Mouse (Mus musculus): ENCODE data around the gene Serinc5. TPM values are rescaled to one million over a fixed set of nuclear protein-coding genes. Genes with fewer than 3 reads are reported as not detected.
A peak's percentile ranks its signal among the peaks of the same experiment; 100 is the strongest.

Gene Serinc5
- polyA plus RNA-seq, 1 experiment from 2014 or later, result 12.4 TPM

- no peak overlapping the region for H3K4me2 ChIP-seq (replicated peaks)
- no peaks in the 10 kb centered on the region for H3K27me3 ChIP-seq
- H3K9ac ChIP-seq, result no peak overlapping the region
- 59% methylated on average over 1 of the region's 1 CpGs for WGBS
- ATAC-seq (ENCODE audit: insufficient number of reproducible peaks, insufficient read depth, low FRiP score, low TSS enrichment), result no peak
- 0 out of 2 replicates have a peak, but pooled peaks cover 11% of the 10 kb centered on the region for H3K36me3 ChIP-seq
- H3K27ac ChIP-seq, result no peak overlapping the region
- H3K9me3 ChIP-seq, result no peaks in the 10 kb centered on the region
- H3K4me3 ChIP-seq, result no peak overlapping the region
- H3K4me1 ChIP-seq, result 0 out of 2 replicates have a peak, but pooled peaks cover 2% of the 10 kb centered on the region
Measured at GRCm38 (mm10) chr13:92708466-92708865, 97.6 kb downstream of the Serinc5 start.

DNA sequence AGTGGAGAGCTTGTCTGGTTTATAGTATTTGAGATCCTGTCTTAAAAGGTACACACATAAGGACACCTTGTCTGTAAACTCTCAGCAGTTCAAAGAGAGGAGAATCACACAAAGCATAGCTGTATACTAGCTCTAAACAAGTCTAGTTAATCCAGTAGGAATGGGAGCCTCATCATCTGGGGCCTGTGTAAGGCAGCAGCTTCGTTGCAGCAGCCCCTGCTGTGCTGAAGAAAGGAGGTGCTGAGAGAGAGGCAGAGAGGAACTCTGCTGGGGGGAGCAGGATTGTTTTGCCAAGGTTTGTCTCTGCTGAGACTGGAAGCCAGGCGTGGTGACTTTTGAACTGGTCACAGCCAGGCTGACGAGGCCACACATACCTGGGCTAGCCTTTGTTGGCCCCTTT lies 98.6 kb downstream of the Serinc5 start:
- Histone ChIP-seq H3K9ac (no peak overlapping the region), H3K4me2 (replicated peaks) (no peak overlapping the region), H3K27ac (peak overlapping the region; percentile 30; the same call in 1 of the 2 replicates), H3K9me3 (no peaks in the 10 kb centered on the region), H3K27me3 (no peaks in the 10 kb centered on the region), H3K4me1 (no peaks in the 10 kb centered on the region), H3K36me3 (0 out of 2 replicates have a peak, but pooled peaks cover 11% of the 10 kb centered on the region), H3K4me3 (no peak overlapping the region)
- 28% methylated on average over 3 of the region's 3 CpGs for WGBS
- no peak for ATAC-seq (ENCODE audit: insufficient number of reproducible peaks, insufficient read depth, low FRiP score, low TSS enrichment)

DNA sequence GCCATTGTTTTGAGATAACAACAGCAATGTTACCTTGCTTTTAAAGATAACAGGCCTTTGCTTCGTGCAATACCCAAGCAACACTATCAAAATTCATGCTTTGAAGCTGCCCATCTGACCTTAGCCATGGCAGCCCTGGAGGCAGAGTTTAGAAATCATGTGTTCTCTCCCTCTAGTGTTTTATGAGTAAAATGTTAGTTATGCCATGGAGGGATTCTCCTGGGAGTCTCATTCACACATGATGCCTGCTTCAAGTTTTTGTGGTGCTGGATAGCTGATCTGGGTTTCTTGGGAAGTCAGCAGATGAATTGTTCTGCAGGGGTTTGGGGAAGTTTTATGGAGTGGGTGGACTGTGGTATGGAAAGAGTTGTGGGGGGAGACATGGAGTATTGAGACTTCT lies 99.5 kb downstream of the Serinc5 start:
- Histone ChIP-seq H3K36me3 (0 out of 2 replicates have a peak, but pooled peaks cover 11% of the 10 kb centered on the region), H3K9me3 (no peaks in the 10 kb centered on the region), H3K4me2 (replicated peaks) (no peak overlapping the region), H3K9ac (no peak overlapping the region), H3K27ac (no peak overlapping the region), H3K4me3 (no peak overlapping the region), H3K27me3 (no peaks in the 10 kb centered on the region), H3K4me1 (no peaks in the 10 kb centered on the region)
- ATAC-seq (ENCODE audit: insufficient number of reproducible peaks, insufficient read depth, low FRiP score, low TSS enrichment), result no peak
- 67% methylated on average over 1 of the region's 1 CpGs for WGBS

- no peaks in the 10 kb centered on the region for H3K9me3 ChIP-seq
- ATAC-seq (ENCODE audit: insufficient number of reproducible peaks, insufficient read depth, low FRiP score, low TSS enrichment), result no peak
- no peak overlapping the region for H3K4me2 ChIP-seq (replicated peaks)
- WGBS, result 95% methylated on average over 1 of the region's 1 CpGs
- no peaks in the 10 kb centered on the region for H3K27me3 ChIP-seq
- no peak overlapping the region for H3K27ac ChIP-seq
- no peak overlapping the region for H3K9ac ChIP-seq
- no peak overlapping the region for H3K4me3 ChIP-seq
- no peaks in the 10 kb centered on the region for H3K4me1 ChIP-seq
- H3K36me3 ChIP-seq, result 0 out of 2 replicates have a peak, but pooled peaks cover 11% of the 10 kb centered on the region
Measured at GRCm38 (mm10) chr13:92711821-92712220, 100.9 kb downstream of the Serinc5 start.

DNA sequence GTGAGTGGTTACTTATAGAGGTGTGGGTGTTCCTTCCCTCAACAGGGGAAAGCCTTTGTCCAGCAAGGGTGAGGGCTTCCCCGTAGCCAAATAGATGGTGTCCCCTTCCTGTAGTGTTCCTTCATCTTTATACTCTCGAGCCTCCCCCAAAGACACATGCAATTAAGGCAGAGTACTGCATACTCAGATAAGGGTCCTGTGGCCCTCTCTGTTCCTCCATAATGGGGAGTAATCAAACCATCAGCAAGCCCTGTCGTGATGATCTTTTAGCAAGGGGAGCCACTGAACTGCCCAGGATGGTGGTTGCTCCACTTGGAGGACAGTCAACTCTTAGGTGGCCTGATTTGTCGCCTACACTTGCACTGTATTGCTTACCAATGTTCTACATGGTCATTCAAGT lies 101.7 kb downstream of the Serinc5 start:
- H3K4me2 ChIP-seq (replicated peaks), result no peak overlapping the region
- no peaks in the 10 kb centered on the region for H3K4me1 ChIP-seq
- no peak overlapping the region for H3K4me3 ChIP-seq
- H3K9me3 ChIP-seq, result no peaks in the 10 kb centered on the region
- no peaks in the 10 kb centered on the region for H3K27me3 ChIP-seq
- no peak for ATAC-seq (ENCODE audit: insufficient number of reproducible peaks, insufficient read depth, low FRiP score, low TSS enrichment)
- no peak overlapping the region for H3K9ac ChIP-seq
- H3K36me3 ChIP-seq, result 0 out of 2 replicates have a peak, but pooled peaks cover 11% of the 10 kb centered on the region
- no peak overlapping the region for H3K27ac ChIP-seq
- 92% methylated on average over 4 of the region's 4 CpGs for WGBS

- no peak overlapping the region for H3K27ac ChIP-seq
- H3K4me1 ChIP-seq, result no peaks in the 10 kb centered on the region
- no peak overlapping the region for H3K4me2 ChIP-seq (replicated peaks)
- WGBS, result 92% methylated on average over 3 of the region's 3 CpGs
- ATAC-seq (ENCODE audit: insufficient number of reproducible peaks, insufficient read depth, low FRiP score, low TSS enrichment), result no peak
- no peaks in the 10 kb centered on the region for H3K36me3 ChIP-seq
- no peak overlapping the region for H3K4me3 ChIP-seq
- no peaks in the 10 kb centered on the region for H3K27me3 ChIP-seq
- no peaks in the 10 kb centered on the region for H3K9me3 ChIP-seq
- no peak overlapping the region for H3K9ac ChIP-seq
Measured at GRCm38 (mm10) chr13:92717851-92718665, 107.2 kb downstream of the Serinc5 start.

DNA sequence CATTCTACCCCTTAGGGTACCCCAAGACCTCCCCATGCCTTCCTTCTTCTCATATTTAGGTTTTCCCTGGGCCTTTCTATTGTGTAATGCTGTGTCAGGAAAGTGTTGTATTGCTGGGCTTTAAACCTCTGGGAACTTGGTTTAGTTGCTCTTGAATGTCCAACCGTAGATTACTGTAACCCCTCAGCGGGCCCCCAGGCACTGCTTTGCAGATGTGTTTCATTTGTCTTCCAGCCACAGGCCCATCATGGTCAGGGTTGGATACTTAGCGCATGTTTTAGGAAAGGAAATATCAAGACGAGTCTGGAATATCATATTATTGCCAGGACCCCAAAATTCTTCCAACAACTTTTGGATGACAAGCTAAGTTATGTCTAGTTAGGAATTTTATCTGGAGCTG lies 110.1 kb downstream of the Serinc5 start:
- Histone ChIP-seq H3K4me1 (no peaks in the 10 kb centered on the region), H3K27me3 (no peaks in the 10 kb centered on the region), H3K4me2 (replicated peaks) (no peak overlapping the region), H3K9me3 (no peaks in the 10 kb centered on the region), H3K9ac (no peak overlapping the region), H3K27ac (no peak overlapping the region), H3K4me3 (no peak overlapping the region), H3K36me3 (no peaks in the 10 kb centered on the region)
- 64% methylated on average over 4 of the region's 4 CpGs for WGBS
- no peak for ATAC-seq (ENCODE audit: insufficient number of reproducible peaks, insufficient read depth, low FRiP score, low TSS enrichment)

DNA sequence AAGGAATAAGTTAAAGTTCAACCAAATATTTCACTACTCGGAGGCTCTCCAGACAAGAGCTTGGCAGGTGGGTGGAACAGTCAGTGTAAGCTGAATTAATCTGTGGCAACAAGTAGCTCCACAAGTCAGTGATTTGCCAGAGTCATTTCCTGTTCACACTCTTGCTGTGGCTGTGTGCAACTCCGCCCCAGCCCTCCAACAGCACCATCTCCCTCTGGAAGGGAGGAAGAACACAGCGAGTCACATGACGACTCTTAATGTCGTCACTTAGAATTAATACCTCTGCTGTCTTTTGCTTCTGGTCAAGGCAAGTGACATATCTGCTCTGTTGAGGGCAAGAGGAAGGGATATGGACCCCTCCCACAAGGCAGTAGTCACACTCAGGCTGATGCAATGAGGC lies 111.5 kb downstream of the Serinc5 start:
- WGBS, result 74% methylated on average over 5 of the region's 5 CpGs
- Histone ChIP-seq H3K27ac (no peak overlapping the region), H3K36me3 (no peaks in the 10 kb centered on the region), H3K4me3 (no peak overlapping the region), H3K27me3 (no peaks in the 10 kb centered on the region), H3K4me1 (no peaks in the 10 kb centered on the region), H3K9ac (no peak overlapping the region), H3K4me2 (replicated peaks) (no peak overlapping the region), H3K9me3 (no peaks in the 10 kb centered on the region)
- ATAC-seq (ENCODE audit: insufficient number of reproducible peaks, insufficient read depth, low FRiP score, low TSS enrichment), result no peak

GRCm38 (mm10) chr13:92729811-92730210 lies 118.9 kb downstream of the Serinc5 start:
- Histone ChIP-seq H3K4me3 (no peak overlapping the region), H3K27ac (no peak overlapping the region), H3K36me3 (no peaks in the 10 kb centered on the region), H3K4me1 (no peaks in the 10 kb centered on the region), H3K4me2 (replicated peaks) (no peak overlapping the region), H3K9me3 (no peaks in the 10 kb centered on the region), H3K27me3 (no peaks in the 10 kb centered on the region), H3K9ac (no peak overlapping the region)
- ATAC-seq (ENCODE audit: insufficient number of reproducible peaks, insufficient read depth, low FRiP score, low TSS enrichment), result no peak
- 57% methylated on average over 13 of the region's 13 CpGs for WGBS

GRCm38 (mm10) chr13:92731811-92732210 lies 120.9 kb downstream of the Serinc5 start:
- H3K4me1 ChIP-seq, result no peaks in the 10 kb centered on the region
- WGBS, result 80% methylated on average over 6 of the region's 6 CpGs
- no peak overlapping the region for H3K4me2 ChIP-seq (replicated peaks)
- ATAC-seq (ENCODE audit: insufficient number of reproducible peaks, insufficient read depth, low FRiP score, low TSS enrichment), result no peak
- no peak overlapping the region for H3K4me3 ChIP-seq
- no peak overlapping the region for H3K27ac ChIP-seq
- H3K9ac ChIP-seq, result no peak overlapping the region
- H3K36me3 ChIP-seq, result no peaks in the 10 kb centered on the region
- no peaks in the 10 kb centered on the region for H3K27me3 ChIP-seq
- H3K9me3 ChIP-seq, result no peaks in the 10 kb centered on the region

DNA sequence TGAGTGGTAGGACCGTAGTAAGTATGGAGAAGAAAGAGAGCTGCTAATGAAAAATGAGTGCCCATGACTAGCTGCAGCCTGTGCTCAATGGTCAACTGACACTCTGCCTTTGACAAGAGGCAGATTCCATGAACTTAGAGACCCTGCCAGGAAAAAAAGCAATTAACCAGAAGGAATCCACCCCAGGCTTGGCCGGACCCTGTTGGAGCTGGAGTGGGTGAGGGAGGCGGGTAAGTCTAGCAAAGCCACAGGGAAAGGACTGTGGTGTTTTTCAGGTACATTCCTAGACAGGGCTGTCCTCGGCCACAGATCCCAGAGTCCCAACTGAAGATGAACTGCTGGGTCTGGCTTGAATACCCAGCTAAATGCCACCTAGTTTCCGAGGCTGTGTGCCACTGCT lies 121.9 kb downstream of the Serinc5 start:
- H3K9me3 ChIP-seq, result no peaks in the 10 kb centered on the region
- WGBS, result 77% methylated on average over 5 of the region's 5 CpGs
- no peak overlapping the region for H3K9ac ChIP-seq
- no peaks in the 10 kb centered on the region for H3K4me1 ChIP-seq
- no peak overlapping the region for H3K27ac ChIP-seq
- H3K27me3 ChIP-seq, result no peaks in the 10 kb centered on the region
- H3K36me3 ChIP-seq, result no peaks in the 10 kb centered on the region
- H3K4me3 ChIP-seq, result no peak overlapping the region
- ATAC-seq (ENCODE audit: insufficient number of reproducible peaks, insufficient read depth, low FRiP score, low TSS enrichment), result no peak
- no peak overlapping the region for H3K4me2 ChIP-seq (replicated peaks)

DNA sequence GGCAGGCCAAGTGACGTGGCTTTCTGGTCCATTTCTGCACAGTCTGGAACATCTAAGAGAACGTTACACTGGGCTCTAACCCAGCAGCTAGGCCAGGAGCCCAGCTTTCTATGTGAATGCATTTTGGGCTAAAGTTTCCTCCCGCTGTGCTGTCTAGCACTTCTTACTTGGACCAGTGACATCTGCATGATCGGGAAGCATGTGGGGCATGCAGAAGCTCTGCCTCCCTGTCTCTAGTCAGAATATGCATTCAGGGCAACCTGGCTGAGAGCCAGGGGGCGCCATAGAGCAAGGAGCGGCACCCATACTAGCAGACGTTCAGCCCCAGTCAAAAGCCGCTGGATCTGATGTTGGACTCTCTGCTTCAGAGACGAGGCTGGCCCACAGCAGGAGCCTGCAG lies 122.4 kb downstream of the Serinc5 start:
- H3K4me2 ChIP-seq (replicated peaks), result no peak overlapping the region
- no peak overlapping the region for H3K27ac ChIP-seq
- H3K9ac ChIP-seq, result no peak overlapping the region
- H3K9me3 ChIP-seq, result no peaks in the 10 kb centered on the region
- no peaks in the 10 kb centered on the region for H3K4me1 ChIP-seq
- ATAC-seq (ENCODE audit: insufficient number of reproducible peaks, insufficient read depth, low FRiP score, low TSS enrichment), result no peak
- H3K27me3 ChIP-seq, result no peaks in the 10 kb centered on the region
- WGBS, result 38% methylated on average over 9 of the region's 9 CpGs
- no peaks in the 10 kb centered on the region for H3K36me3 ChIP-seq
- no peak overlapping the region for H3K4me3 ChIP-seq
